Mouse (Mus musculus): ENCODE measurements around the gene Fndc7.

Fndc7 gene

DNA sequence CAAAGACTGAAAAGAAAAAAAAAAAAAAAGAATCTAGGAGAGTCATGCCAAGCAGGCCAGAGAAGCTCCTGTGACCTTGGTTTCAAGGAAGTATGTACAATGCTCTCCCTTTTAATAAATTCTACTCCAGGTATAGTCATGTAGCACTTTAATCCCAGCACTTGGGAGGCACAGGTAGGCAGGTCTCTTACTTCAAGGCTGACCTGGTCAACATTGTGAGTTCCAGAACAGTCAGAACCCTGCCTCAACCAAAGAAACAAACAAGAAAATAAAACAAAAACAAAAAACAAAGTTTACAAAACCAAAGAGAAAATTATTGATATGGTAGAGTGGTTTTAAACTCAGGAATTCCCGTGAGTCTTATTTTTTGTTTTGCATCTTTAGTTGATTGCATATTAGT, at the start of gene Fndc7:
Gene Fndc7 (minus strand): TSS at position 101 of the 400 bp plus-strand sequence.
- in situ Hi-C loops (cut with MboI, MseI) = loop anchor here (5.0 kb wide), 1 partner anchor 98 kb away; no protein-coding TSS in a partner anchor

DNA sequence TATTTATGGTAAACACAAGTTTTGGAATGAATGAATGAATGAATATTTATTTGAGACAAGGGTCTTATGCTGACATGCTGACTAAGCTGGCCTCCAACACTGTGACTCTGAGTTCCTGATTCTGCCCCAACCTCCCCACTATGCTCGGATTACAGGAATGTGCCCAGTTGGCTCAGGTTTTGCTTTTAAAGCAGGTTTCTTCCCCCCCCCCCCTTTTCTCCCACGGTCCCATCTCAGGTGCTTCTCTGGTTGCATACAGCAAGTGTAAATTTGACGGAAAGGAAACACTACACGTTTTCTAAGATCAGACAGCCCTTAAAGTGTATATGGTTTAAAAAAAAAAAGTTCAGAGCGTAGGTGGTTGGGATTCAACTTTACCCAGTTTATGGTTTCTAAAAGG, 49.8 kb upstream of the Fndc7 start, which contains the start of gene Henmt1:
Gene Henmt1 (plus strand): TSS at position 301 of the 400 bp plus-strand sequence.
- in situ Hi-C loops (cut with MboI, MseI) = no loop called here

DNA sequence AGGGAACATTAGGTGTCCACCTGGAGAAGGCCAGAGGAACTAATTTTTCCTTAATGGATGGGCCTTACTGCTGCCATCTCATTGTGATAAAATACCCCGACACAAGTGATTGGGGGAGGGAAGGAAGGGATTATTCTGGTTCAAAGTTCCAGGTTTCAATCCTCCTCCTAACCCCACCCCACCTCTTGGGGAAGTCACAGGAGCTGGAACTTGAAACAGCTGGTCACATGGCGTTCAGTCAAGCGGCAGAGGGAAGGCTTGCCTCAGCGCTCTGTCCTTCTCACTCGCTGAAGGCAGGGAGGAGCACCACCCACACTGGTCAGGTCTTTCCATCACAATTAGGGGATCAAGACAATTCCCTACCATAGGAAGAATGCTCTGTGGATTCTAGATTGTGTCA, 48.9 kb upstream of the Fndc7 start:
- in situ Hi-C loops (cut with MboI, MseI) = no loop called here

DNA sequence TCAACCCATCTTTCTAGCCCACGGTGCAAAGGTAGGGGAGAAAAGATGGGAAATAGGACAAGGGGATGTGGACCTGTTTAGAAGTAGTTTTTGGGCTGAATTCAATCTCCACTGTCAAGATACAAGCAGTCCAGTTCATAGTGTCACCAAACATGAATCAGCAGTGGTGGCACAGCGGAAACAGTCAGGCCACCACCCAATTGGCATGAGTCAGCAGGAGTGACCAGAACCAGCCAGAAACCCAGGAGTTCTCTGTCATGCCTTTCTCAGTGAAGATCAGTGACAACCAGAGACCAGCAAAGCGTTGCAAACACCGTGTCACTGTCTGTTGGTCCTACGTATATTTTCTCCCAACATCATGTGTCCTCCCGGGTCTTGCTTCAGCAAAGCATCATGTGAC, 43.7 kb upstream of the Fndc7 start:
- in situ Hi-C loops (cut with MboI, MseI) = no loop called here

DNA sequence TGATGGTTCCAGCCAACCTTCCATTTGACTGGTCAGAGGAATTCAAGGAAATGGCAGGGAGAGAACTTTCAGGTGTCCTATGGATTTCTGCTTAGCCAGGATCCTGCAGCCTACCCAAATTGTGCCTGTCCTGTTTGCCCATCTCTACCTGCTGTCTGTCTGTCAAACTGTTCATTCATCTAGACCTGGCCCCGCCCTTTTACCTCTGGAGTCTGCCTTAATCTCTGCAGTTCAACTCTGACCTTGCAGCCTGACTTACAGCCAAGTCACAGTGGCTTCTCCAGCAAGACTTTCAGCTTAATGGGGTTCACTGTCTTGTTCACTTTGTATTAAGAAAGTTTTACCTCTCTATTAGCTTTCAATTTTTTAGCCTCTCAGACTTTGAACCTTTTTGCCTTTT, 36.5 kb upstream of the Fndc7 start:
- in situ Hi-C loops (cut with MboI, MseI) = no loop called here

DNA sequence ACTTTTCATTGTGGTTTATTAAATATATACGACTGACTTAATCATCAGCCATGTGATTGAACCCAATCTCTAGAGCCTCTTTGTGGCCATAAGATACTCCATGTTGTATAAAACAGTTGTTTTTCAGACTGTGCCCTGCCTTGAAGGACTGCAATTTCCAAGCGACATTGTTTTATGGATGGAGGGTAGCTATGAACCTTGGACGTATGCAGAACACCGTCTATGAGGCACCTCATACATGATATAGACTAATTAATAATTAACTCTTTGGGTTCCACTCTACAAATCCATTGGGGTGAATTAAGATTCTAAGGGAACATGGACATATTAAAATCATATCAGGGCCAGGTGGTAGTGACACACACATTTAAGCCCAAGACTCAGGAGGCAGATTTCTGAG, 35.9 kb upstream of the Fndc7 start:
- in situ Hi-C loops (cut with MboI, MseI) = no loop called here

DNA sequence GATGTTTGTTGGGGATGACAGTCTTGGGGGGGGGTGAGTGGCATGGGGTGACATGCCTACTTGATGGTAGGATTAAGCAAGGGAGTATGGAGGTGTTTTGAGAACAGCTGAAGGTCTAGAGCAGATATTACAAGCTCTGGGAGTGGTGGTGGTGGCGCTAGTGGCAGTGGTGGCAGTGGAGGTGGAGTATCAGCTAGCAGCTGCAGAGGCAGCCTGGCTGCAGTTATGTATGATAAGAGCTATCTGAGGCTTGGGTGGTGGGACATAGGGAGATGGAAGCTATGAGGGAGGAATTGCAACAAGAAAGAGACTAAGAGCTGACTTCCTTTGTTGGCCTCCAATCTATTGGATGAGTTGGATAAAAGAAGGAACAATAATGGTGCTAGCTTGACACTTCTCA, 32.0 kb upstream of the Fndc7 start:
- in situ Hi-C loops (cut with MboI, MseI) = no loop called here

DNA sequence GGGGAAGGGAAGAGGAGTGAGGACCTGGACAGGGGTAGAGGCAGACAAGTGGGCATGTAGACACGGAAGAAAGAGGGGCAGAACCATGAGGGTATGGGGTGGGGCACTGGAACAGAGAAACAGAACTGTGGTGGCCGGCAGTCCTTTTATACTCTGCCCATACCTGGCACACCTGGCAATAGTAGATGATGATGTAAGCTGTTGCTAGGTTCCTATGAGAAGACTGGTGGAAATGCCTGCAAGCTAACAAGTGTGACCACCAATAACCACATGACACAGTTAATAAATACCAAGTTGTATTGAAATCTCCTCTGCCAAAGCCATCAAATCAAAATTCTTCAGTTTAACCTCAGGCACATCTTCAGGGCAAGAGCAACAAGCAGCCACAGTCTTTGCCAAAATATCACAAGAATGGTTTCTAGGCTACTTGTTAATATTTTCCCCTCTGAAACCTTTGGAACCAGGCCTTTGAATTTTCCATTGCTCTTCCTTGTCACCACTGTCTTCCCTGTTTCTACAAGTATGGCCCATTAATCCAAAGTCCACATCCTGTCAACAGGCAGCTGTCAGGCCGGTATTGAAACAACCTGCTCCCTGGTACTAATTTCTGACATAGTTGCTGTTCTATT, 30.7 kb upstream of the Fndc7 start:
- in situ Hi-C loops (cut with MboI, MseI) = no loop called here

DNA sequence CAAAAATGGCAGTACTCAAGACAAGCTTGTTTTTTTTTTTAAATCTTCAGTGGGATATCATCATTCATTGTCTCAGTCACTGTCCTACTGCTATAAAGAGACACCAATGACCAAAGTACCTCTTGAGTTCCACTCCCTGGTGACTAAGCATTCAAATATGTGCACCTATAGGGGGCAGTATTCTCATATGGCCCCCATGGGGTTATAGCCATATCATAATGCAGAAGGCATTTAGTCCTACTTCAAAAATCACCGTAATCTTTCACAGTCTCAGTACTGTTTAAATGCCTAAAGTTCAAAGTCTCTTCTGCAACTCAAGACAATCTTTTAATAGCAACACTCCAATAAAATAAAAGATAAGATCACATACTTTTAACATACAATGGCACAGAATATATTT, 29.0 kb upstream of the Fndc7 start:
- in situ Hi-C loops (cut with MboI, MseI) = no loop called here

DNA sequence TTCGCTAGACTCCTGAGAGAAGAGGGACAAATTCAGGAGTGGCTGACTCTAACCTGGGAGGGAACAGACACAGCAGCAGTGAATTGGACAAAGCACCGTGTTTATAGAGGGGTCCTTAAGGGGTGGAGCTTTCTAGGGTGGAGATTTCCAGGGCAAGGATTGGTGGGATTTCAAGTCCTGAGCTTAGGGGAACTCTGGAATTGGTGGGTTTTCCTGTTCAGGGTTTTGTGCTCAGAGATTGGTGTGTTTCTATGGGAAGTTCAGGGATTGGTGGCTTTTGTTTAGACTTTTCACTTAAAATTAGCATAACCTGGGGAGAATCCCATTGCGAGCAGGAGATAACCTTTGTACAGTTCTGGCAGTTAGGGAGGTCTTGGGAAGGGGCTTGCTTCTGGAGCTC, 28.2 kb upstream of the Fndc7 start:
- in situ Hi-C loops (cut with MboI, MseI) = no loop called here

DNA sequence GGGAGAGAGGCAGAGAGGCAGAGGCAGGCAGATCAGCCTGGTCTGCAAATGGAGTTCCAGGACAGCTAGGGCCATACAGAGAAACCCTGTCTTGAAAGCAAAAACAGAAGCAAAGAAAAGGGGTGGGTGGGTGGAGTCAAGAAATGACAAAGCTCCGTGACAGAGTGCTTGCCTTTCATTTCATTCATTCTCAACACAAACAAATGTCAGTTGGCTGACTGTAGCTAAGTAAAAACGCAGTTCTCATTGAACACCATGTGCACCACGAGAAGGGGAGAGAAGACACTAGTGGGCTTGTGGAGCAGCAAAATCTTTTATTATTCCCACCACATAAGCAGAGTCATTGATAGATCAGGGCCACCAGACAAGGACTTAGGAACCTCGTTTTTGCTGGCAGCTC, 27.0 kb upstream of the Fndc7 start:
- in situ Hi-C loops (cut with MboI, MseI) = no loop called here

DNA sequence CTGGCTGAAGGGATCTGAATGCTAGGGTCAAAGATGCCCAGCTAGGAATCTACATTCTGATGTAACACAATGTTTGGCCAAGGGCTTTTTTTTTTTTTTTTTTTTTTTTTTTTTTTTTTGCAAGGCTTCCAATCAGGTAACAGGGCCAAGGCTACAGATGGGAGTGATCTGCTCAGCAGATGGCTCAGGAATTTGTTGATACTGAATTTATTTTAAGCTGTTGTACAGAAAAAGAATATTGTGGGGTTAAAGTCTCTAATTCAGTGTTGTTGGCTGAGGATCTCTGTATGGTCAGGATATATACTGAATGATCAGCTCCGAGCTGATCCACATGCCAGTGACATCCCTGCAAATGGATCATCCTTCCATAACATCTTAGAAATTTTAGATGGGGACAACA, 26.2 kb upstream of the Fndc7 start:
- in situ Hi-C loops (cut with MboI, MseI) = no loop called here

DNA sequence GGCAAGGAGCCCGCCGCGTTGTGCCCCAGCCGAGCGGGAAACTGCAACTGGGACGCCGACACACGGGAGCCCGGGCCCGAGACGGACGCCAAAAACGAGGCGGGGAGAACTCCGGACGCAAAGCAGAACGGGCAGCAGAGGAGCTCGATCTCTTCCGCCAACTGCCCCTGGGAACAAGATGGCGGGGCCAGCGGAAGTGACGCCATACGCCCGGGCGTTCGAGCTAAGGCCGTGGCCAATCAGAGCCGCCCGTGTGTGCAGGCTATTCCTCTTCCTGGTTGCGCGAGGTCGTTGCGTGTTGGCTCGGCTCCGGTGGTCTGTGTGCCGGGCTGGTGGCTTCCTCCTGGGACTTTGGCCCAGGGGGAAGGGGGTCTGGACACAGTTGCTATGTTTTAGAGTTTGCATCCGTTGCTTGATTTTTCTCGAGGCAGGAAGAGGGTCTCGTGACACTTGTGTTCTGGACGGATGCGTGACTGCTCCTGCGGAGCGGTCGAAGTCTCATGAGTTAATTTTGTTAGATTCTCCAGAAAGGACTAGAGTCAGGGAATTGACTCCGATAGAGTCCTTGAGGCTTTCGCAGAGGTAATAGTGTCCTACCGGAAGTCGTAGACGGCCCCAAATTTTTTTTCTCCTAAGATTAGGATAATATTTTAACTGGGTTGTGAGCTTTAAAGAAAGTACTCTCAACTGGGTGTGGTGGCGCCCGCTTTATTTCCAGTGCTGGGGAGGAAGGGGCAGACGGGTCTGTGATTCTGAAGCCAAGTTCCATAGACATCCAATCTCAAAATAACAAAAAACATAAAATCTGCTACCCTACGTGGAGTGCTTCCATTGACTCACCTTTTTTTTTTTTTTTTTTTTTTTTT, 22.0 kb upstream of the Fndc7 start, which contains the start of gene Prpf38b:
Gene Prpf38b (minus strand): TSS at position 180 of the 866 bp plus-strand sequence.
- in situ Hi-C loops (cut with MboI, MseI) = no loop called here

DNA sequence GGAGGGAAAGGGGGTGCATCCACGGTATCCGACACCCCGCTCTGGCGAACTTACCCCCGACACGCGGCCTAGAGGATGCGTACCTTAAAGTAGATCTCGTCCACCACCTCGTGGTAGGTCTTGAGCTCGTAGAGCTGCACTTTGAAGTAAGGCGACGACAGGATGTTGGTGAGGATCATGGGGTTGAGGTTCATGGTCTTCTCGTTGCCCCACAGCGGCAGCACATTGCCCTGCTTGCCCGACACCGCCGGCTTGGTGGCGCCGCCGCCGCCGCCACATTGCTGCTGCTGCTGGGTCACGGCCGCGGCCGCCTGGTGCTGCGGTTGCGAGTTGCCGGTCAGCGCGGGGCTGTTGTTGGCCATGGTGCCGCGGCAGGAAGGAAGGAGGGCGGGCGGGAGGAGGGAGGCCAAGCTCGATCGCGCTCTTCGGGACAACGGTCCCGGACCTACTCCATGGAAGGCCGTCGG, 21.3 kb upstream of the Fndc7 start:
- in situ Hi-C loops (cut with MboI, MseI) = no loop called here

DNA sequence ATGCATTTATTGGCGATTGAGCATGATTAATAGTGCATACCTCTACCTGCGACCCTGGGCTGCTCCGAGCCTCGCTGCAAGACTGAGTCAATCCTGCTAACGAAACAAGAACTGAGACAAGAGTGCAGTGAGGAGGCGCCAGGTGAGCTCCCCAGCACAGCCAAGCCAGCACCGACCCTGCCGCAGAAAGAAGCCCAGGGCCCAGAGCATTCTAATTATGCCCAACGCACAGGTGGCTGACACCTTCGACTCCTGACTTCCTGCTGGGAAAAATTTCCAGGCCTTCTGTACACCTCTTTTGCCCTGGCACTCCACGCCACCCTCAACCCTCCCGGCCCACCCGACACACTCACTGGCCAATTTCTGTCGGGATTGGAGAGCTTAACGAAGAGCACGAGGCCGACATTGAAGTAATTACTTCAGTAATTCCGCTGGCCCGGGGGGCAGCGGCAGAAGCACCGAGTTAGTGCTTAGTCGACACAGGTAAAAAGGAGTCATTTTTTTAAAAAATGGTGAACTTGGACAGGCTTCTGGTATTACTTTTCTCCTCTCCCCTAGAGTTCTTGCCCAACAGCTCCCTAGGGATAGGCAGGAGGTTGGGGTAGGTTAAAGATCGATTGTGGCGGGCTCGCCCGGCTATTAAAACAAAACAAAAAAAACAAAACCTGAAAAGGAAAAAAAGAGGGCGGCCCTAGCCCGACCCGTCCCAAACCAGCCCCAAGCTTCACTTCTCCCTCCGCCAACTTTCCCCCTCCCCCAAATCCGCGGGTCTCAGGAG, 20.7 kb upstream of the Fndc7 start:
- in situ Hi-C loops (cut with MboI, MseI) = no loop called here

DNA sequence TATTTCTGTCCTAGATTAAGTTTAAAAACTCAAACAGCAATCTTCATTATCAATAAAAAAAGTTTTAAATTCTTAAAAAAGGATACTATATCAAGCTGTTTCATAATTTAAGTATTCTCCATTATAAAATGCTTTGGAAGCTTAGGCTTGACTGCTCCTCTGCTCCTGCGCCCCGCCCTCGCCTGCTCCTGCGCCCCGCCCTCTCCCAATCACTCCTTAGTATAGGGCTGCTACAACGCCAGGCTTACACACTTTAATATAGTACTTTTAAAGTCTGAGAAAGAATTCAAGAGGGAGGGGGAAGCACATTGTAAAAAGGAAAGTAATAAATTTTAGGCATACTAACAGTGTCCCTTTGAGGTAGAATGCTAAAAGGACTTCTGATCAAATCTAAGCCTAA, 13.1 kb upstream of the Fndc7 start:
- in situ Hi-C loops (cut with MboI, MseI) = no loop called here

DNA sequence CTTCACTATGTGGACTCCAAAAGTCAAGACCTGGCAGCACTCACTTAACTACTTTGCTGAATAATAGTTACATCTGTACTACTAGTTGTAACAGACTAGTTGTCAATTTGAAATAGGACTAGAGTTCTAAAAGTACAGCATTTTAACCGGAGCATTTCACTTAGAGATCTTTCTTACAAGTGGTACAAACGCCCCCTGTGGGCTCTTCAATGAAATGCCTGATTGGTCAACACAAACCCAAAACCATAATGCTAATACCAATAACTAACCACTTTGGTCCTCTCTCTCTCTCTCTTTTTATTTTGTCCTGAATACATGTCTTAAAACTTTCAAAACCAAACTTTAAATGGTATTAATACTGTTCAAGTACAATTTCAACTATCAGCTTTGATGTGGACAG, 12.2 kb upstream of the Fndc7 start:
- in situ Hi-C loops (cut with MboI, MseI) = no loop called here

DNA sequence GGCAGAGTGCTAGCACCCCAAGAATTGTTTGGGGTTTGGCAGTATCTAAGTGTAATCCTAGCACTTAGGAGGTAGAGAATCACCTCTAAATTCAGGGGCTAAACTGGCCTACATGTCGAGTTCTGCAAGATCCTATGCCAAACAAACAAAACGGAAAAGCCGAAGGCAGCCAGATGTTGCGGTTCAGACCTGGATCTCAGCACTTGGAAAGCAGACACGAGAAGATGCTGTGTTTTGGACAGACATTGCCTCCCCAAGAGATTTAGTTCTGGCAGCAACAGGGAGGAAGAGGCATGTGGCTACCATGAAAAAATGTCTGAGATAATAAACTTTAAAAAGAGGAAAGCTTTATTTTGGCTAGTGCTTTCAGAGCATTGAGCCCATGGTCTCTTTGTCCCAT, 10.9 kb upstream of the Fndc7 start:
- in situ Hi-C loops (cut with MboI, MseI) = no loop called here

DNA sequence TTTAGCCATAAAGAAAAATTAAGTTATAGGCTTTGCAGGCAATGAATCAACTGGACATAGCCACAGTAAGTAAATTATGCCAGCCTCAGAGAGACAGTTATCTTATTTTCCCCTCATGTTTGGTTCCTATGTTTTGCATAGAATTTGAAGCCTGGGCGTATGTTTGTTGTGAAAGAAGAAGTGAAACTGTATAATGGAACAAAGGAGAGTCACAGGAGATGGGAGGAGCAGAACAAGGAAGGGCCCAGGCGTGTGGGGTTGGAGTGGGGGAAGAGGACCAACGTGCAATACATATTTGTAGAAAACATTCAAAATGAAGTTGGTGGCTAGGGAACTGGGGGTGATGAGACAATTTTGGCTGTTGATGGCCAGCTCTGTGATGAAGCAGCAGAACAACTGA, 10.3 kb upstream of the Fndc7 start:
- in situ Hi-C loops (cut with MboI, MseI) = no loop called here

DNA sequence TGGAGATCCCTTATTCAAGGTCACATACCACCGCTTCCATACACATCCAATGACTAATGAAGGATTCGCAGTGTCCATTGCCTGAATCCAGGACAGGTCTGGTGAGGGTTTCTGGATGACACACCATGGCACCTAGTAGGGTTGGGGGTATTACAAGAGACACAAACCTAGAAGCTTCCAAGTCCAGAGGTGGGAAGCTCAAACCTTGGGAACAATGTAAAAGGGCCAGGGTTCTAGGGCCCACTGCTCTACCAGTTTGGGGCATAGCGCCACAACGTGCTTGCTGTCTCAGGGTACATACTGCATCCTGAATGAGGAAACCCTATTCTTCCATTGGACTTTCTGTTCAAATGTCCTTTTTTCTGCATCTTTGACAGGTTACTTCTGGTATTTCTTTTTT, 8.8 kb upstream of the Fndc7 start:
- in situ Hi-C loops (cut with MboI, MseI) = no loop called here

DNA sequence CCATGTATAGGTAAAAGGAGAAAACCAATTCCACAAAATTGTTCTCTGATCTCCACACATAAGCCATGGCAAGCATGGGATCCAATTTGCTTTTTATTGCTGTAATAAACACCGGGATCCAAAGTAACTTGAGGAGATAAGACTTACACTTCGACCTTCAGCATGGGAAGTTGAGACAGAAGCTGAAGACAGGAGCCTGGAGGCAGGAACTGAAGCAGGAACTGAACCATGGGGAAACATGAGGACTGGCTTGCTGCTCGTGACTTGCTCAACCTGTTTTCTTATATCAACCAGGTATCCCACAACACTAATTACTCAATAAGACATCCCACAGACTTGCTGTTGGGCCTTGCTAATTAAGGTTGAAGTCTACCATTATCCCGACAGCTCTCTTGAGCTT, 3.1 kb upstream of the Fndc7 start:
- in situ Hi-C loops (cut with MboI, MseI) = no loop called here

DNA sequence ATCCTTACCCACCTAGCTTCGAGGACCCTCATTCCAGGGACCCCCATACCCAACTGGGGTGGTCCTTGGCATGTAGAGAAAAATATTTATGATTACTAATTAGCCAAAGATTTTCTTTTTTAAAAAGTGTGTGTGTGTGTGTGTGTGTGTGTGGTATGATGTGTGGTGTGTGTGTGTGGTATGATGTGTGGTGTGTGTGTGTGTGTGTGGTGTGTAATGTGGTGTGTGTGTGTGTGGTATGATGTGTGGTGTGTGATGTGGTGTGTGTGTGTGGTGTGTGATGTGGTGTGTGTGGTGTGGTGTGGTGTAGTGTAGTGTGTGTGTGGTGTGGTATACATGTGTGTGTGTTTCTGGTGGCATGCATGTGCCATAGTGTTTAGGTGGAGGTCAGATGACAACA, 2.3 kb upstream of the Fndc7 start:
- in situ Hi-C loops (cut with MboI, MseI) = no loop called here
